Mouse (Mus musculus) heart, adult 2 months (tissue): ENCODE data around the gene Ralgps2. TPM values are rescaled to one million over a fixed set of nuclear protein-coding genes. Genes with fewer than 3 reads are reported as not detected.

Experiments used
- DNase-seq, 2 experiments: peaks; one replicate each; pipeline ENCODE4 v3.0.0; 2021
- H3K27ac ChIP-seq: fragments of 200-600 bp; 2 replicates; pipeline ENCODE4 v1.8.1; 2022
- H3K27me3 ChIP-seq: fragments of 200-500 bp; 2 replicates; pipeline ENCODE4 v1.6.1; 2012; ENCODE audit warnings: mild to moderate bottlenecking, low read length, inconsistent platforms, mixed read lengths; ENCODE audit not compliant: control insufficient read depth, insufficient read depth
- H3K36me3 ChIP-seq: fragments of 200-500 bp; 2 replicates; pipeline ENCODE4 v1.6.1; 2012; ENCODE audit warnings: low read length, inconsistent platforms; ENCODE audit not compliant: control insufficient read depth, insufficient read depth
- H3K4me1 ChIP-seq: fragments of 200-500 bp; 2 replicates; pipeline ENCODE4 v1.6.1; 2011; ENCODE audit warnings: low read length; ENCODE audit not compliant: control insufficient read depth, insufficient read depth
- H3K4me3 ChIP-seq: fragments of 200-600 bp; 2 replicates; pipeline ENCODE4 v1.8.1; 2022
- H3K79me2 ChIP-seq: fragments of 200-500 bp; replicated peaks from 2 replicates; pipeline ENCODE4 v1.6.1; 2012; ENCODE audit warnings: mild to moderate bottlenecking, inconsistent platforms, low read length, moderate library complexity, mixed read lengths; ENCODE audit not compliant: control insufficient read depth, insufficient read depth
- H3K9ac ChIP-seq: fragments of 200-500 bp; 2 replicates; pipeline ENCODE4 v1.6.1; 2012; ENCODE audit warnings: low read depth, mild to moderate bottlenecking, control low read depth, inconsistent platforms, low read length, mixed read lengths
- CTCF ChIP-seq: fragments of 200-600 bp; IDR thresholded peaks from 2 replicates; pipeline ENCODE4 v1.8.1; 2022; ENCODE audit warnings: antibody characterized with exemption, mild to moderate bottlenecking, moderate library complexity
- EP300 ChIP-seq: fragments of 200-500 bp; IDR thresholded peaks from 2 replicates; pipeline ENCODE4 v1.6.1; 2011; ENCODE audit warnings: low read depth, low read length, control low read depth; ENCODE audit not compliant: insufficient read depth
- POLR2A ChIP-seq: fragments of 200-500 bp; IDR thresholded peaks from 2 replicates; pipeline ENCODE4 v1.6.1; 2011; ENCODE audit warnings: mild to moderate bottlenecking, low read depth, low read length, control low read depth; ENCODE audit not compliant: insufficient read depth
- WGBS: fragments of 180-500 bp; shearing (Covaris S2); methylation state at CpG from one replicate; pipeline ENCODE4 v1.1.7; 2018; 5-methylcytosine and 5-hydroxymethylcytosine counted together
- intact Hi-C: fragments of 180-260 bp; cut with DNase I; formaldehyde crosslinking; loops from one replicate; pipeline ENCODE4 v1.15.1; 2025
- polyA plus RNA-seq: library from polyadenylated mRNA; depleted of rRNA; stranded (reverse); fragments of >200 nt; gene quantifications from 2 replicates; pipeline ENCODE4 v1.2.3, GENCODE M21; 2012
- total RNA-seq, 2 experiments: library from RNA; stranded (reverse); gene quantifications; 2 replicates each; pipeline ENCODE4 v1.2.3; 2021

Ralgps2 gene
- total and polyA plus RNA-seq, 3 experiments: 3.5 to 8.1 (median 8.1) TPM

DNA sequence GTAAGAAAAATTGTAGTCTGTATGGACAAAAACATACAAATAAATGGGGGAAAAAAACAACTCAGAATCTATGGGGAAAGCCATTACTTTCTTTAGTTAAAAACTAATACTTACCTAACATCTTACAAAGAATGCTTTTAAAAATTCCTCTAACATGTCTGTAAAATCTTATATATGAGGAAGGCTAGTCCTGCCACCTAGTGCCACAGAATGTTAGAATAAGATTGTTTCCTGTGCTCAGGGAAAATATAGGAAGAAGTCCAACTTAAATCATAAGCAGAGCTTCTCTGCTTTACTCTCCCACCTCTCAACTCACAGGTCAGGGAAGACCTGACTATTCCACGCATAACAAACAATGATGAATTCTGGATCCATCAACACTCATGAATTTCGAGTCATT is 53.5 kb downstream of the Ralgps2 start:
- no peaks in the 10 kb centered on the region for H3K27me3 ChIP-seq
- intact Hi-C loops: loop anchor here (2.0 kb wide), 1 partner anchor 143 kb away; no protein-coding TSS in a partner anchor
- H3K79me2 ChIP-seq: no peaks in the 10 kb centered on the region
- WGBS: 83% methylated on average over 2 of the region's 2 CpGs
- no peak for DNase-seq
- no peak overlapping the region for H3K4me3 ChIP-seq
- no peaks in the 10 kb centered on the region for H3K4me1 ChIP-seq
- no peak overlapping the region for H3K27ac ChIP-seq
- no peak overlapping the region for H3K9ac ChIP-seq
- peak; percentile 54 for TF ChIP-seq CTCF
- no peak for TF ChIP-seq POLR2A
- H3K36me3 ChIP-seq: no peaks in the 10 kb centered on the region

DNA sequence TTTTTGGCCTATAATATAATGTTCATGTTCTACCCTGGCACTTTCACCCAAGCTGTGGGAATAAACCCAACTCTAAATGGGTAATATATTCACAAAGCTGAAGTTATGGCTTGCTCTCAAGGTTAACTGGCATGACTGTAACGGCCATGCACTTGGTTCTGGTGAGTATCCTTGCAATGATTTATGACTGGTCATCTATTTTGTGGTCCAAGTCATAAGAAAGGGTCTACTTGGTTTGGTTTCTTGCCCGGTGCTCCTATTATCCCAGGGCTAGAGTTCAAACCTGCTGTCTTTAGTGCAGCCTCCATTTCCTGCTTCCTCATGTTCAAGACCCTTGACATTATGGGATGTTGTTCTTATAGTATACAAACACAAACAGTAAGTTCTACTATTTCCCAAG is 54.6 kb downstream of the Ralgps2 start:
- Histone ChIP-seq H3K36me3 (no peaks in the 10 kb centered on the region), H3K9ac (no peak overlapping the region), H3K27me3 (no peaks in the 10 kb centered on the region), H3K4me1 (no peaks in the 10 kb centered on the region), H3K27ac (no peak overlapping the region), H3K4me3 (no peak overlapping the region), H3K79me2 (no peaks in the 10 kb centered on the region)
- TF ChIP-seq CTCF: no peak
- no peak for TF ChIP-seq EP300
- TF ChIP-seq POLR2A: no peak
- WGBS: 84% methylated on average over 2 of the region's 2 CpGs
- intact Hi-C loops: no loop called here
- no peak for DNase-seq

DNA sequence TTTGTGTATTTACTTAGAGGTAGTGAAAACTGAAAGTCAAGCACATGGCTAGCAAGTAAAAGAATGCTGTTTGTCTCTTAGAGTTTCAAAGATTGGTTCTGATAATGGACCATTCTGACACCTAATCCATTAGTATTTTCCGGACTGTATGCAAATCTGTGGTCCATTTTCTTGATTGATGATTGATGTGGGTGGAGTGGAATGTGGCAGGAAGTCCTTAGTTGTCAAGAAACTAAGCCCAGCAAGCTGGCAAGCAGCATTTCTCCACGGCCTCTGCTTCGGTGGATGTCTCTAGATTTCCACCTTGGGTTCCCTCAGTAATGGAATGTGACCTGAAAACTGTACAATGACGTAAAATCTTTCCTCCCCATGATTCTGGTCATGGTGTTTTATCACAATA is 68.8 kb downstream of the Ralgps2 start:
- Histone ChIP-seq H3K27me3 (no peaks in the 10 kb centered on the region), H3K27ac (no peak overlapping the region), H3K79me2 (no peaks in the 10 kb centered on the region), H3K4me1 (no peaks in the 10 kb centered on the region), H3K36me3 (no peaks in the 10 kb centered on the region), H3K9ac (no peak overlapping the region), H3K4me3 (no peak overlapping the region)
- TF ChIP-seq EP300 (no peak), POLR2A (no peak), CTCF (no peak)
- intact Hi-C loops: no loop called here
- WGBS: 72% methylated on average over 4 of the region's 4 CpGs
- DNase-seq: no peak

DNA sequence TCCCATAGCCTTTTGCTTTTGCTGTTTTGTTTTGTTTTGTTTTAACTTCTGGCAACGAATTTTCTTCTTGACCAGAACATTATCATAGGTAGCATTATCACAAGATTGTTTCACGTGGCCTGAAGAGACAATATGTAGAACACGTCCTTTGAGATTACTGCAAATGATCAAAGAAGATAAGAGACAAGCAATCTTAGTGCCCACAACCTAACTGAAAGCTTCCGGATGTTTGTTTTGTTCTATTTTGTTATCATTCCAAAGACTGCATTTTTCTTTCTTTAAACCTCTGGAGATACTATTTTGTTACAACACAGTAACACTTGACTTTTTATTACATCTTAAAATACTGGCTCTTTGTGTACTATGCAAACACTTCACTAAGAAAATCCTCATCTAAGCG is 69.4 kb downstream of the Ralgps2 start:
- no peaks in the 10 kb centered on the region for H3K36me3 ChIP-seq
- 68% methylated on average over 5 of the region's 5 CpGs for WGBS
- TF ChIP-seq CTCF (no peak), POLR2A (no peak), EP300 (no peak)
- H3K27ac ChIP-seq: no peak overlapping the region
- DNase-seq: no peak
- intact Hi-C loops: no loop called here
- H3K4me3 ChIP-seq: no peak overlapping the region
- H3K9ac ChIP-seq: no peak overlapping the region
- no peaks in the 10 kb centered on the region for H3K79me2 ChIP-seq
- H3K4me1 ChIP-seq: no peaks in the 10 kb centered on the region
- no peaks in the 10 kb centered on the region for H3K27me3 ChIP-seq

DNA sequence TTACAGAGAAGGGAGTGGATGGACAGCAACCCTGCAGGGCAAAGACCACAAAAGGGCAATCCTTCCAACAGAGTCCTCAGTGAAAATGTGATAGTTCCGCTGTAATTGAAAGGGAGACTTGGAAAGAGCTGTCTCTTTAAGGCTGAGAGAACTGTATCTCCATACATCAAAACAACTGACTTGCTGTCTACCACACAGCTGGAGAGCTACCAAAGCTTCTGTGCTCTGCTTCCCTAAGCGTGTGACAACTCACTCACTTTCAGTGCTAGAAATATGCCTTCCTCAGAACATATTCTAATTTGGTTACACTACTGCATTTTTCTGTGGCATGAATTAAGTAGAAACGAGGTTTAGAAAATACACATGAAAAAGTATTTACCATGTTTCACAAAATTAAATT is 75.2 kb downstream of the Ralgps2 start:
- TF ChIP-seq CTCF: no peak
- no peak for TF ChIP-seq POLR2A
- TF ChIP-seq EP300: no peak
- H3K4me1 ChIP-seq: peaks cover 1% of the 10 kb centered on the region; the same call in 1 of the 2 replicates
- no peaks in the 10 kb centered on the region for H3K79me2 ChIP-seq
- 58% methylated on average over 3 of the region's 3 CpGs for WGBS
- no peak for DNase-seq
- intact Hi-C loops: no loop called here
- H3K27ac ChIP-seq: no peak overlapping the region
- peaks cover 1% of the 10 kb centered on the region; the same call in 1 of the 2 replicates for H3K36me3 ChIP-seq
- no peak overlapping the region for H3K9ac ChIP-seq
- no peaks in the 10 kb centered on the region for H3K27me3 ChIP-seq
- H3K4me3 ChIP-seq: no peak overlapping the region

DNA sequence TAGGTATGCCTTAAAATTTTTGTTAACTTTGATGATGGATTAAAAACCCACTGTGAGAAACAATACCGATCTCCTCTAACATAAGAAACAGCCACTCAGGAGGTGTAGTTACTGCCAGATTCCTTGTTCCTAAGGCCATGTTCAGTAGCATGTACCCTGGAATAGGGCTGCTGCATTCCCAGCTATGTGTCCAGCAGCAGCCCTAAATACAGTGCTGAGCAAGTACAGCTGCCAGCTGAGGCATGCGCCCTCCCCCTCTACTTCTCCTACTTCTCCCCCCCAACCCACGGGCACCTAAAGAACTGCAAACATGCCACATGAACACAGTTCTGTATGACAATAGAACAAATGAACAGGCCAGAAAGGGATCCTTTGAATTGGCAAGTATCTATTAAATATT is 75.7 kb downstream of the Ralgps2 start:
- no peaks in the 10 kb centered on the region for H3K27me3 ChIP-seq
- WGBS: 63% methylated on average over 3 of the region's 3 CpGs
- TF ChIP-seq POLR2A (no peak), EP300 (no peak), CTCF (no peak)
- H3K4me3 ChIP-seq: no peak overlapping the region
- DNase-seq: no peak
- intact Hi-C loops: no loop called here
- H3K4me1 ChIP-seq: peaks cover 1% of the 10 kb centered on the region; the same call in 1 of the 2 replicates
- H3K27ac ChIP-seq: no peak overlapping the region
- H3K9ac ChIP-seq: no peak overlapping the region
- no peaks in the 10 kb centered on the region for H3K79me2 ChIP-seq
- peaks cover 1% of the 10 kb centered on the region; the same call in 1 of the 2 replicates for H3K36me3 ChIP-seq
